Mouse (Mus musculus): ENCODE results near the gene Dhcr7.

Dhcr7 gene

GRCm38 (mm10) chr7:143833581-143834190 lies 10.7 kb downstream of the Dhcr7 start:
- DNase-seq (ENCODE audit: low read depth) = no peak

- DNase-seq (ENCODE audit: low read depth) = no peak
These were observed 11.4 kb downstream of the Dhcr7 start for GRCm38 (mm10) chr7:143834316-143834715.

- DNase-seq (ENCODE audit: low read depth) = no peak
These were observed 12.0 kb downstream of the Dhcr7 start for GRCm38 (mm10) chr7:143834972-143835371.

- no peak for DNase-seq (ENCODE audit: low read depth)
These were observed 14.9 kb downstream of the Dhcr7 start for GRCm38 (mm10) chr7:143837705-143838358.

- no peak for DNase-seq (ENCODE audit: low read depth)
These were observed 17.2 kb downstream of the Dhcr7 start for GRCm38 (mm10) chr7:143840121-143840520.

GRCm38 (mm10) chr7:143841301-143841700 lies 18.4 kb downstream of the Dhcr7 start:
- DNase-seq (ENCODE audit: low read depth) = no peak

GRCm38 (mm10) chr7:143848127-143848767 lies 25.3 kb downstream of the Dhcr7 start:
- no peak for DNase-seq (ENCODE audit: low read depth)

- DNase-seq (ENCODE audit: low read depth) = no peak
These were observed 26.0 kb downstream of the Dhcr7 start for GRCm38 (mm10) chr7:143848768-143849482.

- DNase-seq (ENCODE audit: low read depth) = no peak
These were observed 43.6 kb downstream of the Dhcr7 start, which contains the start of gene Gm498 for GRCm38 (mm10) chr7:143866538-143866937. Gene Gm498, plus strand, starts transcription at chr7:143866838.

GRCm38 (mm10) chr7:143868874-143869273 lies 45.9 kb downstream of the Dhcr7 start:
- no peak for DNase-seq (ENCODE audit: low read depth)

GRCm38 (mm10) chr7:143883717-143884116 lies 60.8 kb downstream of the Dhcr7 start:
- DNase-seq (ENCODE audit: low read depth) = no peak

GRCm38 (mm10) chr7:143891146-143891545 lies 68.2 kb downstream of the Dhcr7 start:
- DNase-seq (ENCODE audit: low read depth) = no peak

GRCm38 (mm10) chr7:143892361-143892760 lies 69.4 kb downstream of the Dhcr7 start:
- no peak for DNase-seq (ENCODE audit: low read depth)

All from induced T-regulatory cell, adult 2 months (primary cell).